Mouse (Mus musculus): Measurements from ENCODE around the gene Paqr3. TPM values are rescaled to one million over a fixed set of nuclear protein-coding genes. Genes with fewer than 3 reads are reported as not detected.

Paqr3 gene
- polyA plus RNA-seq, 1 experiment from 2014 or later, result 5.3 TPM

DNA sequence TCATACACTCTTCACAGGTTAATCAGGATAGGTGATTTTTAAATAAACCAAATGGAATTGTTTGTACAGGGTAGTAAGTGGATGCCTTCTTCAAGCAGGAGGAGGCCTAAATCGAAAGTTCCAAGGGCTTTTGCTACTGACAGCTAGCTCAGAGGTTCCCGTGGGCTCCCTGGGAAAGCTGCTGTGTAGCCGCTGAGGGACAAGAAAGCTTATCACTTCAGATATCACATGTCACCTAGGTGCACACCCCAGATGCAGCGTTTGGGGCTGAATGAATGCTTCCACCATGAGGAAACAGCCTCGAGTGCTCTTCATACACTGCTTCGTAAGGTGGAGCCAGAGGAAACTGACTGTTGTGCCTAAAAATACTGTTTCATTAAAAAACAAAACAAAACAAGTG lies 23.2 kb downstream of the Paqr3 start:
- Histone ChIP-seq H3K36me3 (ENCODE audit: control insufficient read depth, insufficient read depth, low read length) (peaks cover 22% of the 10 kb centered on the region), H3K9ac (ENCODE audit: low read depth, low read length) (no peak overlapping the region), H3K4me3 (ENCODE audit: low read length) (no peak overlapping the region), H3K4me2 (replicated peaks; ENCODE audit: low read depth, low read length) (no peak overlapping the region), H3K27me3 (ENCODE audit: control insufficient read depth, insufficient read depth, low read length) (no peaks in the 10 kb centered on the region), H3K9me3 (ENCODE audit: control insufficient read depth, low read length) (no peaks in the 10 kb centered on the region), H3K4me1 (ENCODE audit: control insufficient read depth, insufficient read depth, low read length) (no peaks in the 10 kb centered on the region), H3K27ac (ENCODE audit: low read depth, low read length) (no peak overlapping the region)
- ATAC-seq (ENCODE audit: low FRiP score, low TSS enrichment), result no peak
- 83% methylated on average over 6 of the region's 6 CpGs for WGBS

GRCm38 (mm10) chr5:97087746-97088145 lies 23.6 kb downstream of the Paqr3 start:
- H3K36me3 ChIP-seq (ENCODE audit: control insufficient read depth, insufficient read depth, low read length), result peaks cover 22% of the 10 kb centered on the region
- H3K9me3 ChIP-seq (ENCODE audit: control insufficient read depth, low read length), result no peaks in the 10 kb centered on the region
- no peaks in the 10 kb centered on the region for H3K27me3 ChIP-seq (ENCODE audit: control insufficient read depth, insufficient read depth, low read length)
- no peak for ATAC-seq (ENCODE audit: low FRiP score, low TSS enrichment)
- H3K4me3 ChIP-seq (ENCODE audit: low read length), result no peak overlapping the region
- no peak overlapping the region for H3K27ac ChIP-seq (ENCODE audit: low read depth, low read length)
- WGBS, result 95% methylated on average over 16 of the region's 16 CpGs
- no peaks in the 10 kb centered on the region for H3K4me1 ChIP-seq (ENCODE audit: control insufficient read depth, insufficient read depth, low read length)
- H3K4me2 ChIP-seq (replicated peaks; ENCODE audit: low read depth, low read length), result no peak overlapping the region
- no peak overlapping the region for H3K9ac ChIP-seq (ENCODE audit: low read depth, low read length)

- ATAC-seq (ENCODE audit: low FRiP score, low TSS enrichment), result no peak
- no peak overlapping the region for H3K4me3 ChIP-seq (ENCODE audit: low read length)
- WGBS, result 90% methylated on average over 24 of the region's 24 CpGs
Measured at GRCm38 (mm10) chr5:97087030-97087630, 24.3 kb downstream of the Paqr3 start.

DNA sequence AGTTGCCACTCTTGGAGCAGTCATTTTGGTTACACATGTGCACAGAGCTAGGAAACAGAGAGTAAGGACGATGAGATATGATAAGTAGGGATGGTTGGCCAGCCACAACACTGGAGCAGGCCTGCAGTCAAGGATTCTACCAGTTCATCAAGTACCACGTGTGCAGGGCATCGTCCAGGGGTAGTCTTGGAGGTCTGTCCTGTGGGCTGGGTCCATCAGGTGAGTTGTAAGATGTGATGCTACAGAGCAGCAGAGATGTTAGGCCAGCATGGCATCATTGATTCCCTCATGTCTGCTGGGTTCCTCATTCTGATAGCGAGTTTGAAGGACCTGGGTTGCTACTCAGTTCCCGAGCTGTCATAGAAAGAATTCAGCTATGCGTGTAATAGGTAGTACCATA lies 26.3 kb downstream of the Paqr3 start:
- Histone ChIP-seq H3K36me3 (ENCODE audit: control insufficient read depth, insufficient read depth, low read length) (peaks cover 22% of the 10 kb centered on the region), H3K27me3 (ENCODE audit: control insufficient read depth, insufficient read depth, low read length) (no peaks in the 10 kb centered on the region), H3K9ac (ENCODE audit: low read depth, low read length) (no peak overlapping the region), H3K4me3 (ENCODE audit: low read length) (no peak overlapping the region), H3K27ac (ENCODE audit: low read depth, low read length) (no peak overlapping the region), H3K4me2 (replicated peaks; ENCODE audit: low read depth, low read length) (no peak overlapping the region), H3K9me3 (ENCODE audit: control insufficient read depth, low read length) (no peaks in the 10 kb centered on the region), H3K4me1 (ENCODE audit: control insufficient read depth, insufficient read depth, low read length) (no peaks in the 10 kb centered on the region)
- 95% methylated on average over 6 of the region's 6 CpGs for WGBS
- no peak for ATAC-seq (ENCODE audit: low FRiP score, low TSS enrichment)

More at GRCm38 (mm10) chr5:97087030-97087630, 24.3 kb downstream of the Paqr3 start:
- no peak overlapping the region for H3K4me2 ChIP-seq (replicated peaks; ENCODE audit: low read depth, low read length)
- no peaks in the 10 kb centered on the region for H3K27me3 ChIP-seq (ENCODE audit: control insufficient read depth, insufficient read depth, low read length)
- H3K9me3 ChIP-seq (ENCODE audit: control insufficient read depth, low read length), result no peaks in the 10 kb centered on the region
- H3K9ac ChIP-seq (ENCODE audit: low read depth, low read length), result no peak overlapping the region
- H3K4me1 ChIP-seq (ENCODE audit: control insufficient read depth, insufficient read depth, low read length), result no peaks in the 10 kb centered on the region
- no peak overlapping the region for H3K27ac ChIP-seq (ENCODE audit: low read depth, low read length)
- H3K36me3 ChIP-seq (ENCODE audit: control insufficient read depth, insufficient read depth, low read length), result peaks cover 22% of the 10 kb centered on the region

DNA sequence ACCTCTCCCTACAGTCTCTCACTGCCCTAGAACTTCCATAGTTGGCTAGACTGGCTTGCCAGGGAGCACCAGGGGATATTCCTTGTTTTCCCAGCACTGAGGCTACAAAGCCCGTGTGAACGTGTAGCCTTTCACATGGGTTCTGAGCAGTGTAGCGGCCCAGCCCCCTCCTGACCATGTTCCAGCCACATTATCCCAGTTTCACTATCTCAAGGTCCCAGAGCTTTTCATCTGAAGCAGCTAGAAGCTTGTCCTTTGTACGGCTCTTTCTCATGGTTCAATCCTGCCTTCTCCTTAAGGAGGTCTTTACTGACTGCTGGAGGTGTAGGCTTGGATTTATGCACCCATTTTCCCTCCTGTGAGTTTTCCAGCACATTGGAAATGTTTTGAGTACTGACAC lies 26.9 kb downstream of the Paqr3 start:
- Histone ChIP-seq H3K9me3 (ENCODE audit: control insufficient read depth, low read length) (no peaks in the 10 kb centered on the region), H3K4me2 (replicated peaks; ENCODE audit: low read depth, low read length) (no peak overlapping the region), H3K27ac (ENCODE audit: low read depth, low read length) (no peak overlapping the region), H3K27me3 (ENCODE audit: control insufficient read depth, insufficient read depth, low read length) (no peaks in the 10 kb centered on the region), H3K4me3 (ENCODE audit: low read length) (no peak overlapping the region), H3K9ac (ENCODE audit: low read depth, low read length) (no peak overlapping the region), H3K36me3 (ENCODE audit: control insufficient read depth, insufficient read depth, low read length) (peaks cover 22% of the 10 kb centered on the region), H3K4me1 (ENCODE audit: control insufficient read depth, insufficient read depth, low read length) (no peaks in the 10 kb centered on the region)
- 92% methylated on average over 4 of the region's 4 CpGs for WGBS
- ATAC-seq (ENCODE audit: low FRiP score, low TSS enrichment), result no peak

DNA sequence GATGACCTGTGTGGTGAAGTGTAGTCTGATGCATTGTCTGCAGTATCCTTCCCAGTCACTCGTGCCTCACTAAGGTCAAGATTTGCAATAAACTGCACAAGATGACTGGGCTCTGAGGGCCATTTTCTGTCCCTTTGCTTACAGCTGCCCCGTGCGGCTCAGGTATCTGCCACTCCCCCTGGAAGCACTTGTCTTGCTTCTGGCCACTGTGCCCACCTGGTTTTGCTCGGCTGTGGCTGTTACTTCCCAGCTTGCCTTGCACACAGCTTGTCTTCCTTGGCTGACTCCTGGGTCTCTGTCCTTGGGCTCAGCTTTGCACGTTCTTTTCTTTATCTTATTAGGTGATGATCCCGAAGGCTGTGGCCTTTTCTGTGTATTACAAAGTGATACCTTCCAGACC lies 27.7 kb downstream of the Paqr3 start:
- no peak overlapping the region for H3K4me3 ChIP-seq (ENCODE audit: low read length)
- no peak overlapping the region for H3K9ac ChIP-seq (ENCODE audit: low read depth, low read length)
- H3K4me2 ChIP-seq (replicated peaks; ENCODE audit: low read depth, low read length), result no peak overlapping the region
- H3K27me3 ChIP-seq (ENCODE audit: control insufficient read depth, insufficient read depth, low read length), result no peaks in the 10 kb centered on the region
- no peaks in the 10 kb centered on the region for H3K9me3 ChIP-seq (ENCODE audit: control insufficient read depth, low read length)
- WGBS, result 82% methylated on average over 6 of the region's 6 CpGs
- H3K27ac ChIP-seq (ENCODE audit: low read depth, low read length), result no peak overlapping the region
- H3K4me1 ChIP-seq (ENCODE audit: control insufficient read depth, insufficient read depth, low read length), result no peaks in the 10 kb centered on the region
- ATAC-seq (ENCODE audit: low FRiP score, low TSS enrichment), result no peak
- H3K36me3 ChIP-seq (ENCODE audit: control insufficient read depth, insufficient read depth, low read length), result peaks cover 22% of the 10 kb centered on the region

DNA sequence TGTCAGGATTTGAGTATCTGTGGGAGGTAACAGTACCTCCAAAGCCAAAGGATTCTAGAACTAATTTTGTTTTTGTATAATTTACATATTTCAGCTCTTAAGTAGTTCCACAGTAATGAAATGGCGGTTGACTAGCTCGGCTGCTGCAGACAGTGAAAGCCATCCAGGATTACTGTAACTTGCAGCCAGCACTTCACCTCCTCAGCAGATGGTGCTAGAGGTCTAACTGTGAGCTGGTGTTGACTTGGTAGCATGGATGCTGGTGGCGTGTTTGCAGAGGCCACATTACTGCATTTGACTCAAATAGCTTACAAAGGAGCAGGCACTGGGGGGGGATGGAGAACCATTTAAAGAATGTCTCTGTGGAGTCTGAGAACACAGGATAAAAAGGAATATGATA lies 29.9 kb downstream of the Paqr3 start:
- Histone ChIP-seq H3K4me2 (replicated peaks; ENCODE audit: low read depth, low read length) (no peak overlapping the region), H3K27me3 (ENCODE audit: control insufficient read depth, insufficient read depth, low read length) (no peaks in the 10 kb centered on the region), H3K36me3 (ENCODE audit: control insufficient read depth, insufficient read depth, low read length) (peaks cover 10% of the 10 kb centered on the region; the same call in 1 of the 2 replicates), H3K27ac (ENCODE audit: low read depth, low read length) (no peak overlapping the region), H3K9ac (ENCODE audit: low read depth, low read length) (no peak overlapping the region), H3K4me3 (ENCODE audit: low read length) (no peak overlapping the region), H3K4me1 (ENCODE audit: control insufficient read depth, insufficient read depth, low read length) (no peaks in the 10 kb centered on the region), H3K9me3 (ENCODE audit: control insufficient read depth, low read length) (no peaks in the 10 kb centered on the region)
- no peak for ATAC-seq (ENCODE audit: low FRiP score, low TSS enrichment)
- 83% methylated on average over 3 of the region's 3 CpGs for WGBS

- H3K9me3 ChIP-seq (ENCODE audit: control insufficient read depth, low read length), result no peaks in the 10 kb centered on the region
- WGBS, result 70% methylated on average over 5 of the region's 5 CpGs
- ATAC-seq (ENCODE audit: low FRiP score, low TSS enrichment), result no peak
- no peak overlapping the region for H3K4me2 ChIP-seq (replicated peaks; ENCODE audit: low read depth, low read length)
- no peak overlapping the region for H3K9ac ChIP-seq (ENCODE audit: low read depth, low read length)
- H3K4me3 ChIP-seq (ENCODE audit: low read length), result no peak overlapping the region
- no peak overlapping the region for H3K27ac ChIP-seq (ENCODE audit: low read depth, low read length)
- H3K36me3 ChIP-seq (ENCODE audit: control insufficient read depth, insufficient read depth, low read length), result peaks cover 4% of the 10 kb centered on the region; the same call in 1 of the 2 replicates
- no peaks in the 10 kb centered on the region for H3K4me1 ChIP-seq (ENCODE audit: control insufficient read depth, insufficient read depth, low read length)
- no peaks in the 10 kb centered on the region for H3K27me3 ChIP-seq (ENCODE audit: control insufficient read depth, insufficient read depth, low read length)
Measured at GRCm38 (mm10) chr5:97078641-97079040, 32.8 kb downstream of the Paqr3 start.

- H3K9ac ChIP-seq (ENCODE audit: low read depth, low read length), result no peak overlapping the region
- H3K4me1 ChIP-seq (ENCODE audit: control insufficient read depth, insufficient read depth, low read length), result no peaks in the 10 kb centered on the region
- no peaks in the 10 kb centered on the region for H3K9me3 ChIP-seq (ENCODE audit: control insufficient read depth, low read length)
- H3K4me2 ChIP-seq (replicated peaks; ENCODE audit: low read depth, low read length), result no peak overlapping the region
- no peaks in the 10 kb centered on the region for H3K36me3 ChIP-seq (ENCODE audit: control insufficient read depth, insufficient read depth, low read length)
- ATAC-seq (ENCODE audit: low FRiP score, low TSS enrichment), result no peak
- 80% methylated on average over 7 of the region's 7 CpGs for WGBS
- H3K4me3 ChIP-seq (ENCODE audit: low read length), result no peak overlapping the region
- no peaks in the 10 kb centered on the region for H3K27me3 ChIP-seq (ENCODE audit: control insufficient read depth, insufficient read depth, low read length)
- no peak overlapping the region for H3K27ac ChIP-seq (ENCODE audit: low read depth, low read length)
Measured at GRCm38 (mm10) chr5:97077676-97078075, 33.7 kb downstream of the Paqr3 start.
